In the genomic region with DNA sequence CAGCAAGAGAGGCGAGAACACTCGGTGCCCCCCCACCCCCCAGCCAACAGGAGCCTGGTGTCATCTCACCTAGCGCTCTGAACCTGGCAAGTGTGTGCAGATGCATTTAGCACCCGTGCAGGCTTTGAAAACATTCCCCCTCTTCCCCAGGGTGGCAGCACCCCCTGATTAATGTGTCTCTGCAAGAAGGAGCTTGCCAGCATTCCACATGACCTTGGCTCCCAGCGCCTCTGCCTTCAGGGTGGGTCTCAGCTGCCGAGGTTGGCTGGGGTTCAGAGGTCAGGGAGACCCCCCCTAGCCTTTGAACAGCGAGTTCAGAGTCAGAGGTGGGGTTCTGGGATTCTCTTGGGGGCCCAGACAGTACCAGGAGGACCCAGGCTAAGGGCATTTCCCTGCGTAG, we compare ENCODE assay signal across 9 mouse cellular contexts.
A peak's percentile ranks its signal among the peaks of the same experiment; 100 is the strongest.
DNase-seq lines count a peak whose midpoint lies in the region; ATAC-seq and TF ChIP-seq lines count a peak whose summit lies in the region.
"Had no signal": no experiment of that assay in that cellular context is flagged by ENCODE, and none has a peak within 500 bp of the region (broad histone marks: within the 10 kb centered on the region; RNA-seq: fewer than 3 reads in every experiment).

No protein-coding gene starts in this region.

- H3K4me1 ChIP-seq in intestine, embryonic 15.5 days (replicated peaks): peaks cover 79% of the 10 kb centered on the region
- peaks cover 19% of the 10 kb centered on the region for H3K4me1 ChIP-seq in intestine, postnatal 0 days (replicated peaks; ENCODE audit: control insufficient read depth, insufficient read depth, low read length)
- peaks cover 87% of the 10 kb centered on the region for H3K4me1 ChIP-seq in embryonic facial prominence, embryonic 13.5 days
- peaks cover 75% of the 10 kb centered on the region for H3K4me1 ChIP-seq in hindbrain, embryonic 11.5 days (replicated peaks; ENCODE audit: control insufficient read depth, insufficient read depth, low read length)
- H3K4me1 ChIP-seq in midbrain, embryonic 14.5 days (ENCODE audit: control insufficient read depth, insufficient read depth, low read length): peaks cover 90% of the 10 kb centered on the region

- H3K9me3 ChIP-seq in intestine, embryonic 15.5 days: no peaks in the 10 kb centered on the region
- H3K9me3 ChIP-seq in intestine, postnatal 0 days (ENCODE audit: control insufficient read depth): no peaks in the 10 kb centered on the region
- no peaks in the 10 kb centered on the region for H3K9me3 ChIP-seq in embryonic facial prominence, embryonic 13.5 days
- no peaks in the 10 kb centered on the region for H3K9me3 ChIP-seq in hindbrain, embryonic 11.5 days (ENCODE audit: control insufficient read depth, low read length)
- no peaks in the 10 kb centered on the region for H3K9me3 ChIP-seq in midbrain, embryonic 14.5 days (ENCODE audit: control insufficient read depth, low read length)

- H3K4me2 ChIP-seq in intestine, embryonic 15.5 days (replicated peaks): no peak overlapping the region
- no peak overlapping the region for H3K4me2 ChIP-seq in intestine, postnatal 0 days (replicated peaks; ENCODE audit: low read depth)
- H3K4me2 ChIP-seq in embryonic facial prominence, embryonic 13.5 days: peak overlapping the region; percentile 9; the same call in 1 of the 2 replicates
- H3K4me2 ChIP-seq in hindbrain, embryonic 11.5 days (replicated peaks; ENCODE audit: low read depth, low read length): no peak overlapping the region
- H3K4me2 ChIP-seq in midbrain, embryonic 14.5 days (ENCODE audit: low read length): peak overlapping the region; percentile 17; the same call in 1 of the 2 replicates

- DNase-seq in hindbrain, embryonic 11.5 days (ENCODE audit: low spot score): no peak
- DNase-seq in midbrain, embryonic 14.5 days: no peak
- DNase-seq in gastrocnemius, postnatal 4 days (ENCODE audit: low spot score in 2 of 2): no peak
- DNase-seq in thymus, postnatal 25 days: no peak
- DNase-seq in gastrocnemius, postnatal 36 days: no peak
- DNase-seq: lung, adult 18-20 months had no signal

- no peaks in the 10 kb centered on the region for H3K36me3 ChIP-seq in intestine, embryonic 15.5 days
- no peaks in the 10 kb centered on the region for H3K36me3 ChIP-seq in intestine, postnatal 0 days (ENCODE audit: control insufficient read depth, insufficient read depth)
- H3K36me3 ChIP-seq in embryonic facial prominence, embryonic 13.5 days: no peaks in the 10 kb centered on the region
- no peaks in the 10 kb centered on the region for H3K36me3 ChIP-seq in hindbrain, embryonic 11.5 days (ENCODE audit: control insufficient read depth, insufficient read depth, low read length)
- H3K36me3 ChIP-seq in midbrain, embryonic 14.5 days (ENCODE audit: control insufficient read depth, insufficient read depth, low read length): no peaks in the 10 kb centered on the region

- H3K9ac ChIP-seq in intestine, embryonic 15.5 days: no peak overlapping the region
- H3K9ac ChIP-seq in intestine, postnatal 0 days (ENCODE audit: low read depth, low read length): no peak overlapping the region
- H3K9ac ChIP-seq in embryonic facial prominence, embryonic 13.5 days: peak overlapping the region; percentile 52
- H3K9ac ChIP-seq in hindbrain, embryonic 11.5 days (ENCODE audit: low read depth, low read length): 0 out of 2 replicates have a peak overlapping the region, but pooled peaks have one; percentile 15
- H3K9ac ChIP-seq in midbrain, embryonic 14.5 days (replicated peaks; ENCODE audit: low read length): no peak overlapping the region

- intact Hi-C loops in gastrocnemius, postnatal 36 days (cut with DNase I): no loop called here

- TF ChIP-seq CTCF in intestine, postnatal 0 days (IDR thresholded peaks at IDR 0.05; ENCODE audit: low read depth): no peak

- no peaks in the 10 kb centered on the region for H3K27me3 ChIP-seq in intestine, embryonic 15.5 days (replicated peaks)
- no peaks in the 10 kb centered on the region for H3K27me3 ChIP-seq in intestine, postnatal 0 days (replicated peaks; ENCODE audit: control insufficient read depth, insufficient read depth, low read length)
- H3K27me3 ChIP-seq in embryonic facial prominence, embryonic 13.5 days: no peaks in the 10 kb centered on the region
- H3K27me3 ChIP-seq in hindbrain, embryonic 11.5 days (ENCODE audit: control insufficient read depth, insufficient read depth, low read length): no peaks in the 10 kb centered on the region
- H3K27me3 ChIP-seq in midbrain, embryonic 14.5 days (ENCODE audit: control insufficient read depth, insufficient read depth, low read length): no peaks in the 10 kb centered on the region

- ATAC-seq in intestine, embryonic 15.5 days: no peak
- no peak for ATAC-seq in intestine, postnatal 0 days
- no peak for ATAC-seq in embryonic facial prominence, embryonic 13.5 days (ENCODE audit: insufficient number of reproducible peaks, insufficient read depth, low FRiP score, low TSS enrichment, low read depth)
- no peak for ATAC-seq in hindbrain, embryonic 11.5 days (ENCODE audit: low FRiP score)
- no peak for ATAC-seq in midbrain, embryonic 14.5 days (ENCODE audit: low FRiP score, low TSS enrichment)

- WGBS in intestine, embryonic 15.5 days: 42% methylated on average over 8 of the region's 8 CpGs
- WGBS in intestine, postnatal 0 days: 41% methylated on average over 8 of the region's 8 CpGs
- WGBS in embryonic facial prominence, embryonic 13.5 days: 24% methylated on average over 8 of the region's 8 CpGs
- WGBS in hindbrain, embryonic 11.5 days: 31% methylated on average over 8 of the region's 8 CpGs
- 34% methylated on average over 8 of the region's 8 CpGs for WGBS in midbrain, embryonic 14.5 days

- no peak overlapping the region for H3K4me3 ChIP-seq in intestine, embryonic 15.5 days (replicated peaks)
- no peak overlapping the region for H3K4me3 ChIP-seq in intestine, postnatal 0 days (ENCODE audit: low read depth, low read length)
- no peak overlapping the region for H3K4me3 ChIP-seq in embryonic facial prominence, embryonic 13.5 days
- no peak overlapping the region for H3K4me3 ChIP-seq in hindbrain, embryonic 11.5 days (ENCODE audit: low read depth, low read length)
- no peak overlapping the region for H3K4me3 ChIP-seq in midbrain, embryonic 14.5 days (replicated peaks; ENCODE audit: low read depth, low read length)

- 0 out of 2 replicates have a peak overlapping the region, but pooled peaks have one; percentile 27 for H3K27ac ChIP-seq in intestine, embryonic 15.5 days
- no peak overlapping the region for H3K27ac ChIP-seq in intestine, postnatal 0 days (ENCODE audit: low read depth, low read length)
- H3K27ac ChIP-seq in embryonic facial prominence, embryonic 13.5 days: peak overlapping the region; percentile 39; the same call in 1 of the 2 replicates
- 0 out of 2 replicates have a peak overlapping the region, but pooled peaks have one; percentile 45 for H3K27ac ChIP-seq in hindbrain, embryonic 11.5 days (ENCODE audit: low read depth, low read length)
- peak overlapping the region; percentile 91 for H3K27ac ChIP-seq in midbrain, embryonic 14.5 days (replicated peaks; ENCODE audit: low read depth, low read length)

Comparison
In these comparisons a context has a peak if more than half of its experiments do, and no peak if none do; other contexts are left out.
1. H3K4me2 ChIP-seq: peak in embryonic facial prominence, embryonic 13.5 days (single experiment) and midbrain, embryonic 14.5 days (single experiment); none in intestine, embryonic 15.5 days (single experiment), intestine, postnatal 0 days (single experiment) and hindbrain, embryonic 11.5 days (single experiment).
2. H3K9ac ChIP-seq: peak in embryonic facial prominence, embryonic 13.5 days (single experiment) and hindbrain, embryonic 11.5 days (single experiment); none in intestine, embryonic 15.5 days (single experiment), intestine, postnatal 0 days (single experiment) and midbrain, embryonic 14.5 days (single experiment).